Mouse (Mus musculus) right cerebral cortex, postnatal 4 days (tissue): ENCODE results near the gene Timm29.
A peak's percentile ranks its signal among the peaks of the same experiment; 100 is the strongest.

ENCODE experiments used
- DNase-seq: peaks from one replicate; pipeline ENCODE4 v3.0.0-alpha.2; 2022

The Timm29 gene

GRCm38 (mm10) chr9:21620229-21620628 lies 27.7 kb downstream of the Timm29 start:
- DNase-seq = no peak

- DNase-seq = no peak
Observed at GRCm38 (mm10) chr9:21622676-21623075, 30.2 kb downstream of the Timm29 start.

- no peak for DNase-seq
Observed at GRCm38 (mm10) chr9:21625342-21626339, 33.1 kb downstream of the Timm29 start.

- no peak for DNase-seq
Observed at GRCm38 (mm10) chr9:21626571-21626970, 34.0 kb downstream of the Timm29 start.

GRCm38 (mm10) chr9:21627145-21627795 lies 34.7 kb downstream of the Timm29 start:
- no peak for DNase-seq

- DNase-seq = peak; percentile 38
Observed at GRCm38 (mm10) chr9:21630673-21631072, 38.2 kb downstream of the Timm29 start.

GRCm38 (mm10) chr9:21633106-21633505 lies 40.6 kb downstream of the Timm29 start:
- no peak for DNase-seq

GRCm38 (mm10) chr9:21635639-21636038 lies 43.1 kb downstream of the Timm29 start:
- peak; percentile 22 for DNase-seq

- no peak for DNase-seq
Observed at GRCm38 (mm10) chr9:21639031-21639430, 46.5 kb downstream of the Timm29 start.
